Mouse (Mus musculus): Measurements from ENCODE around the gene Hfe. TPM values are rescaled to one million over a fixed set of nuclear protein-coding genes. Genes with fewer than 3 reads are reported as not detected.
"Not testable (repeated sequence)": the region's sequence is repeated elsewhere in the genome, so short reads cannot be mapped to it uniquely, and the experiment has no call there.

Gene Hfe
- polyA plus RNA-seq, 1 experiment from 2014 or later, result 7.9 TPM

- Histone ChIP-seq H3K4me2 (no peak overlapping the region), H3K4me1 (peaks cover 3% of the 10 kb centered on the region; the same call in 1 of the 2 replicates), H3K9ac (no peak overlapping the region), H3K27me3 (replicated peaks) (no peaks in the 10 kb centered on the region), H3K9me3 (no peaks in the 10 kb centered on the region), H3K36me3 (no peaks in the 10 kb centered on the region), H3K27ac (no peak overlapping the region), H3K4me3 (replicated peaks) (no peak overlapping the region)
- WGBS, result 86% methylated on average over 7 of the region's 7 CpGs
- no peak for ATAC-seq (ENCODE audit: insufficient read depth, low FRiP score, low read depth)
These were observed 4.8 kb downstream of the Hfe start for GRCm38 (mm10) chr13:23705751-23706356.

DNA sequence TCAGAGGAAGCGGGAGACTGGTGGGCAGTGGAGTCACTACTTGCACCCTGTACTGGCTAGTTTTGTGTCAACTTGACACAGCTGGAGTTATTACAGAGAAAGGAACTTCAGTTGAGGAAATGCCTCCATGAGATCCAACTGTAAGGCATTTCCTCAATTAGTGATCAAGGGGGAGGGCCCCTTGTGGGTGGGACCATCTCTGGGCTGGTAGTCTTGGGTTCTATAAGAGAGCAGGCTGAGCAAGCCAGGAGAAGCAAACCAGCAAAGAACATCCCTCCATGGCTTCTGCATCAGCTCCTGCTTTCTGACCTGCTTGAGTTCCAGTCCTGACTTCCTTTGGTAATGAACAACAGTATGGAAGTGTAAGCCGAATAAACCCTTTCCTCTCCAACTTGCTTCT lies 7.9 kb downstream of the Hfe start:
- not testable (repeated sequence) for H3K27me3 ChIP-seq (replicated peaks); H3K9me3 ChIP-seq; H3K4me3 ChIP-seq (replicated peaks); H3K4me1 ChIP-seq; H3K4me2 ChIP-seq; ATAC-seq (ENCODE audit: insufficient read depth, low FRiP score, low read depth); H3K36me3 ChIP-seq; H3K27ac ChIP-seq; H3K9ac ChIP-seq
- WGBS, result 75% methylated on average over 2 of the region's 2 CpGs

- Histone ChIP-seq H3K4me2 (no peak overlapping the region), H3K9me3 (no peaks in the 10 kb centered on the region), H3K27me3 (replicated peaks) (no peaks in the 10 kb centered on the region), H3K4me1 (peaks cover 4% of the 10 kb centered on the region; the same call in 1 of the 2 replicates), H3K9ac (no peak overlapping the region), H3K36me3 (no peaks in the 10 kb centered on the region), H3K4me3 (replicated peaks) (no peak overlapping the region), H3K27ac (no peak overlapping the region)
- no peak for ATAC-seq (ENCODE audit: insufficient read depth, low FRiP score, low read depth)
- WGBS, result 73% methylated on average over 4 of the region's 4 CpGs
These were observed 8.4 kb downstream of the Hfe start for GRCm38 (mm10) chr13:23702220-23702619.

DNA sequence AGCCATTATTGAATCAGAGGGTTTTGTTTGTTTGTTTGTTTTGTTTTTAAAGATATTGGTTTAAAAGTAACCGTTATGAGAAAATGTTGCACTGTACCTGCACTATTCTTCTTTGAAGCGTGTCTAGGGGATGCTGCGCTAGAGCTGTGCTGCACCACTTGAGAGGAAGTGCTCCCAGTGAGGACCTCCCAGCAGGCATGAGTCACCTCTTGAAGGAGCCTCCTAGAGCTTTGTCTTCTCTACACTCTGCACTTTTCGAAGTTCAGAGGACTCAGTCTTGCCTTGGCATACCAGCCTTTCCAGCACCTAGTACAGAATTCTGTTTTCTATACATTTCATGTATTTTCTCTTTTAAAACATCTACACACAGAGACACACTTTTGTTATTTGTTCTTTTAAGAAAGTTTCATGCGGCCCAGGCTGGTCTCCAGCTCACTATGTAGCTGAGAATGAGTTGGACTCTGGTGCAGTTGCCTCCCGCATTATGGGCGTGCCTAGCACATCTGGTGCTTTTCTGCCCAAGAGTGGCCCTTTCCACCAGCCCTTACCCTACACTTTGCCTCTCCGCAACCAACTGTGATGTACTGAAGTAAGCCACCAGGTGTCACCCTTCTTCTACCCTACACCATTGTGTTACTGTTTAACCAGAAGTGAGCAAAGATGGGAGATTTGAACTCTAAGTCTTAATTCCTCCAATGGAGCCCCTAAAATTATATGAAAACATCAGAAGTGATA lies 9.7 kb downstream of the Hfe start:
- Histone ChIP-seq H3K4me3 (replicated peaks) (no peak overlapping the region), H3K9me3 (no peaks in the 10 kb centered on the region), H3K9ac (no peak overlapping the region), H3K27ac (no peak overlapping the region), H3K27me3 (replicated peaks) (no peaks in the 10 kb centered on the region), H3K4me2 (no peak overlapping the region), H3K36me3 (no peaks in the 10 kb centered on the region), H3K4me1 (peaks cover 4% of the 10 kb centered on the region; the same call in 1 of the 2 replicates)
- peak; percentile 50 for ATAC-seq (ENCODE audit: insufficient read depth, low FRiP score, low read depth)
- 24% methylated on average over 8 of the region's 8 CpGs for WGBS

- H3K36me3 ChIP-seq, result no peaks in the 10 kb centered on the region
- H3K4me3 ChIP-seq (replicated peaks), result no peak overlapping the region
- H3K27me3 ChIP-seq (replicated peaks), result no peaks in the 10 kb centered on the region
- no peak overlapping the region for H3K9ac ChIP-seq
- ATAC-seq (ENCODE audit: insufficient read depth, low FRiP score, low read depth), result no peak
- H3K9me3 ChIP-seq, result no peaks in the 10 kb centered on the region
- H3K4me1 ChIP-seq, result peaks cover 4% of the 10 kb centered on the region; the same call in 1 of the 2 replicates
- no peak overlapping the region for H3K4me2 ChIP-seq
- no peak overlapping the region for H3K27ac ChIP-seq
- 58% methylated on average over 3 of the region's 3 CpGs for WGBS
These were observed 10.9 kb downstream of the Hfe start for GRCm38 (mm10) chr13:23699767-23700166.

GRCm38 (mm10) chr13:23698996-23699395 lies 11.7 kb downstream of the Hfe start:
- Histone ChIP-seq H3K4me1 (peaks cover 4% of the 10 kb centered on the region; the same call in 1 of the 2 replicates), H3K4me3 (replicated peaks) (no peak overlapping the region; the same call in 1 of the 2 replicates), H3K4me2 (peak overlapping the region; percentile 49), H3K9ac (no peak overlapping the region), H3K27me3 (replicated peaks) (no peaks in the 10 kb centered on the region), H3K9me3 (no peaks in the 10 kb centered on the region), H3K36me3 (no peaks in the 10 kb centered on the region), H3K27ac (peak overlapping the region; percentile 87)
- WGBS, result 59% methylated on average over 6 of the region's 6 CpGs
- no peak for ATAC-seq (ENCODE audit: insufficient read depth, low FRiP score, low read depth)

DNA sequence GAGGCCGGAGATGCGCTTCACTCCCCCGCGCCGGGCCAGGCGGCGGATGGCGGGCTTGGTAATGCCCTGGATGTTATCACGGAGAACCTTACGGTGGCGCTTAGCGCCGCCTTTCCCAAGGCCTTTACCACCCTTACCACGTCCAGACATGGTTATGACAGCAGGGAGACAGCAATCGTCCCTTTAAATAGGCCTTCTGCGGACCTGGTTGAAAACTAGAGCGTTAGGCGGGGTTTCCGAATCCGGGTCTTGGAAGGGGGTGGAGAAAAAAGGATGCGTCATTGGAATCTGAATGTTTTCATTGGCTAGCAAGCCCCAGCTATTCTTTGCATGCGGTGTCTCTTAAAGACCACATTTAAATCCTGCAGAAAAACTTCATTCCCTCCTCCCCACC lies 12.4 kb downstream of the Hfe start, which contains the start of gene Hist1h4c:
Hist1h4c (minus strand) TSS at position 155 of the 394 bp plus-strand sequence.
- Histone ChIP-seq H3K4me1 (peaks cover 4% of the 10 kb centered on the region; the same call in 1 of the 2 replicates), H3K27me3 (replicated peaks) (no peaks in the 10 kb centered on the region), H3K36me3 (no peaks in the 10 kb centered on the region), H3K4me3 (replicated peaks) (peak within 1 kb of the TSS; percentile 45), H3K27ac (peak within 1 kb of the TSS; percentile 94), H3K9me3 (no peaks in the 10 kb centered on the region), H3K4me2 (peak within 1 kb of the TSS; percentile 55), H3K9ac (peak within 1 kb of the TSS; percentile 6; the same call in 1 of the 2 replicates)
- ATAC-seq (ENCODE audit: insufficient read depth, low FRiP score, low read depth), result peak; percentile 95
- under 1% methylated on average over 21 of the region's 22 CpGs for WGBS

GRCm38 (mm10) chr13:23697491-23698299 lies 13.0 kb downstream of the Hfe start:
- ATAC-seq (ENCODE audit: insufficient read depth, low FRiP score, low read depth), result peak; percentile 40
- 1% methylated on average over 26 of the region's 32 CpGs for WGBS
- Histone ChIP-seq H3K9me3 (no peaks in the 10 kb centered on the region), H3K4me1 (peaks cover 4% of the 10 kb centered on the region; the same call in 1 of the 2 replicates), H3K4me3 (replicated peaks) (peak overlapping the region; percentile 45), H3K4me2 (peak overlapping the region; percentile 55), H3K27ac (peak overlapping the region; percentile 94), H3K27me3 (replicated peaks) (no peaks in the 10 kb centered on the region), H3K36me3 (no peaks in the 10 kb centered on the region), H3K9ac (peak overlapping the region; percentile 6; the same call in 1 of the 2 replicates)

GRCm38 (mm10) chr13:23696061-23696474 lies 14.6 kb downstream of the Hfe start:
- H3K27ac ChIP-seq, result no peak overlapping the region

DNA sequence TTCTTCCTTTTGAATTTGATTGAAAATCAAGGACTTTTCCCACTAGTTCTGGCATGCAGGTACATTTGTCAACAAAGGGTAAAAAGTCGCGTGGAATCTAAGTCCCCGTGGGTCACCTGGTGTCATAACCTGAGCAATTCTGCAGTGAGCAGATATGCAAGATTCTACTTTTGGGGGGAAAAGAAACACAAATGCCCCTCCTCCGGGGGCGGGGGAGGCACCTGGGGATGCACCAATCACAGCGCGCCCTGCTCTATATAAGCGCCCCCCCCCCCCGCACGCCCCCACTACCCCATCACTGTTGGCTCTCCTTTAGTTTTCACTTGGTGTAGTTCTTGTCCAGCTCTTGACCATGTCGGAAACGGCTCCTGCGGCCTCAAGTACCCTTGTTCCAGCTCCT lies 15.1 kb downstream of the Hfe start, which contains the start of gene Hist1h1t:
Hist1h1t (plus strand) TSS at position 301 of the 400 bp plus-strand sequence.
- WGBS, result 46% methylated on average over 13 of the region's 13 CpGs
- Histone ChIP-seq H3K4me1 (no peaks in the 10 kb centered on the region), H3K9ac (no peak within 1 kb of the TSS), H3K36me3 (no peaks in the 10 kb centered on the region), H3K9me3 (no peaks in the 10 kb centered on the region), H3K4me3 (replicated peaks) (no peak within 1 kb of the TSS), H3K4me2 (no peak within 1 kb of the TSS), H3K27ac (no peak within 1 kb of the TSS), H3K27me3 (replicated peaks) (no peaks in the 10 kb centered on the region)
- ATAC-seq (ENCODE audit: insufficient read depth, low FRiP score, low read depth), result no peak

More at GRCm38 (mm10) chr13:23696061-23696474, 14.6 kb downstream of the Hfe start:
- no peaks in the 10 kb centered on the region for H3K9me3 ChIP-seq
- WGBS, result 60% methylated on average over 15 of the region's 15 CpGs
- no peak overlapping the region for H3K9ac ChIP-seq
- no peak overlapping the region for H3K4me2 ChIP-seq
- no peak for ATAC-seq (ENCODE audit: insufficient read depth, low FRiP score, low read depth)
- H3K4me1 ChIP-seq, result peaks cover 3% of the 10 kb centered on the region; the same call in 1 of the 2 replicates
- H3K4me3 ChIP-seq (replicated peaks), result no peak overlapping the region
- H3K36me3 ChIP-seq, result no peaks in the 10 kb centered on the region
- H3K27me3 ChIP-seq (replicated peaks), result no peaks in the 10 kb centered on the region

DNA sequence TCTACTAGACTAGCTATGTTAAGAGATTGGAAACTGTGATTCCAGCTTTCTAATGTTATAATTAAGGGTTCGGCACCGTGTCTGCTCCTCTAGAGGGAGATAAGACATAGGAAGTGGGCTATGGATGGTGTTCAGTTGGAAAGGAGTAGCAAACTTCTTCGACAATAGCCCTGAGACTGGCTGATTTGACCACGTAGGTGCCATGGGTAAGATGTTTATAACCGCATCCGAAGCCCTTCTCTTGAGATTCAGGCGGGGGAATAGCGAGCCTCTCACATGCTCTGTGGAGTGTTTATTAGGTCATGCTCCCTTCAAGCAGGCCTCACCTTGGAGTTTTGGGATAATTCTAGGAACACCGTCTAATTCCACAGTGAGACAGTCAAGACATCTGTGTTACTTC lies 15.7 kb downstream of the Hfe start:
- H3K4me3 ChIP-seq (replicated peaks), result no peak overlapping the region
- no peak overlapping the region for H3K27ac ChIP-seq
- H3K4me2 ChIP-seq, result no peak overlapping the region
- no peaks in the 10 kb centered on the region for H3K27me3 ChIP-seq (replicated peaks)
- WGBS, result 95% methylated on average over 9 of the region's 9 CpGs
- no peaks in the 10 kb centered on the region for H3K4me1 ChIP-seq
- no peaks in the 10 kb centered on the region for H3K9me3 ChIP-seq
- H3K9ac ChIP-seq, result no peak overlapping the region
- ATAC-seq (ENCODE audit: insufficient read depth, low FRiP score, low read depth), result no peak
- no peaks in the 10 kb centered on the region for H3K36me3 ChIP-seq

All from stomach, embryonic 15.5 days (tissue).